Mouse (Mus musculus) liver, postnatal 0 days (tissue): Measurements from ENCODE around the gene Smndc1. TPM values are rescaled to one million over a fixed set of nuclear protein-coding genes. Genes with fewer than 3 reads are reported as not detected.
A peak's percentile ranks its signal among the peaks of the same experiment; 100 is the strongest.

Experiments used
- ATAC-seq: fragments of 200-750 bp; cut with Nextera tagmentation; 2 replicates; pipeline ENCODE4 v1.8.0; 2017; ENCODE audit warnings: mild to moderate bottlenecking, moderate library complexity
- DNase-seq: peaks from one replicate; pipeline ENCODE4 v3.0.0-alpha.2; 2016
- H3K27ac ChIP-seq: fragments of 300-500 bp; sonication (generic); 2 replicates; pipeline ENCODE4 v1.5.1; 2014; ENCODE audit warnings: antibody characterized with exemption, moderate library complexity, mild to moderate bottlenecking, low read depth
- H3K27me3 ChIP-seq: fragments of 300-500 bp; sonication (generic); 2 replicates; pipeline ENCODE4 v1.6.1; 2014; ENCODE audit warnings: low read length, control low read depth, mixed read lengths; ENCODE audit not compliant: insufficient read depth
- H3K36me3 ChIP-seq: fragments of 300-500 bp; sonication (generic); replicated peaks from 2 replicates; pipeline ENCODE4 v1.6.1; 2014; ENCODE audit warnings: mild to moderate bottlenecking, control low read depth, low read length, moderate library complexity, mixed read lengths; ENCODE audit not compliant: insufficient read depth
- H3K4me1 ChIP-seq: fragments of 300-500 bp; sonication (generic); 2 replicates; pipeline ENCODE4 v1.6.1; 2014; ENCODE audit warnings: antibody characterized with exemption, mild to moderate bottlenecking, control low read depth; ENCODE audit not compliant: insufficient read depth
- H3K4me2 ChIP-seq: fragments of 300-500 bp; sonication (generic); 2 replicates; pipeline ENCODE4 v1.6.1; 2014; ENCODE audit warnings: low read depth, mild to moderate bottlenecking, low read length, moderate library complexity, mixed read lengths
- H3K4me3 ChIP-seq: fragments of 300-500 bp; sonication (generic); 2 replicates; pipeline ENCODE4 v1.5.1; 2014; ENCODE audit warnings: low read depth, low read length
- H3K9ac ChIP-seq: fragments of 300-500 bp; sonication (generic); replicated peaks from 2 replicates; pipeline ENCODE4 v1.6.1; 2014; ENCODE audit warnings: mild to moderate bottlenecking, moderate library complexity
- H3K9me3 ChIP-seq: fragments of 300-500 bp; sonication (generic); 2 replicates; pipeline ENCODE4 v1.6.1; 2016; ENCODE audit warnings: mild to moderate bottlenecking, control low read depth, low read length, mixed read lengths
- CTCF ChIP-seq: sonication (generic); IDR thresholded peaks from 2 replicates; pipeline ENCODE4 v1.5.1; 2016; ENCODE audit warnings: antibody characterized with exemption, low read depth
- EP300 ChIP-seq: IDR thresholded peaks from 2 replicates; pipeline ENCODE4 v1.6.1; 2016; ENCODE audit warnings: antibody characterized with exemption, low read depth, mild to moderate bottlenecking
- WGBS: fragments of 180-500 bp; shearing (Covaris S2); extraction: QIAGEN DNeasy Blood & Tissue Kit; methylation state at CpG from one replicate; pipeline ENCODE4 v1.1.7; 2014; ENCODE audit not compliant: insufficient replicate concordance; 5-methylcytosine and 5-hydroxymethylcytosine counted together
- polyA plus RNA-seq: library from polyadenylated mRNA; unstranded; fragments of >200 nt; fragmentation: Nextera tagmentation; extraction: Ambion mirVana; gene quantifications from 2 replicates; pipeline ENCODE4 v1.2.1, GENCODE M21; 2015

The Smndc1 gene
- polyA plus RNA-seq, 1 experiment from 2014 or later = 18.9 TPM

DNA sequence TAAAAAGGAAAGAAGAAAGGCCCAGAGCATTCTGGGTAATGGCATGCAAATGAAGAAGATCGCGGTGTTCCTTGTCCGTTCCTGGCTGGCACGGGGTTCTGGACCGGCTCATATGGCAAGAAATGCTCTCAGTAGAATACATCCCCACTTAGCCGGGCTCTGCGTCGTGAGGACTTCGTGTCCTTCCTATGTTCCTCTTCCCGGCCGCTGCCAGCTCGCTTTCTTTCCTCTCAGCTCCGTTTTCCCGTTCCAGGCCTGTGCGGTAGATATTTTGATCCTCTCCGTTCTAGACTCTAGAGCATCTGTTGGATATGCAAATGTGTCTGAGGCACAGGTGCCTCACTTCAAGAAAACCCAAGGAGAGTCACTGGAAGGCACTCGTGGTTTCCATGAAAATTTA lies 24.8 kb upstream of the Smndc1 start:
- no peaks in the 10 kb centered on the region for H3K9me3 ChIP-seq
- WGBS = 88% methylated on average over 17 of the region's 17 CpGs
- TF ChIP-seq EP300 = no peak
- no peak overlapping the region for H3K27ac ChIP-seq
- no peak overlapping the region for H3K9ac ChIP-seq
- no peaks in the 10 kb centered on the region for H3K36me3 ChIP-seq
- H3K4me2 ChIP-seq = no peak overlapping the region
- peaks cover 4% of the 10 kb centered on the region; the same call in 1 of the 2 replicates for H3K4me1 ChIP-seq
- no peaks in the 10 kb centered on the region for H3K27me3 ChIP-seq
- DNase-seq (no peak), ATAC-seq (no peak)
- H3K4me3 ChIP-seq = no peak overlapping the region

DNA sequence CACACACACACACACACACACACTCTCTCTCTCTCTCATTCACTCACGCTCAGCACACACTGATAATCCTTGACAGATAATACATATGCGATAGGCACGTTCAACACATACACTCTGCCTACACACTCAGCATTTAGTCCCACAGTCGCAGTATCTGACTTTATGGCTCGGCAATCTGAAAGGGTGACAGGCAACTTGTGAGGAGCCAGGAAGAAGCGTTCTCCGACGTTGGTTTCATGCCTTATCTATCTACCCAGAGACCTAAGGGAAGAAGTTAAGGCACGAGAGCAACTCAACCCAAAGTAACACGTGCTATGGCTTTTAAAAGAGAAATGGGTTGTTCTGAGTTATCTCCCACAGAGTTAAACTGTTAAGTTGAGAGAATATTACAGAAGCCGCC lies 24.3 kb upstream of the Smndc1 start:
- Histone ChIP-seq H3K27me3 (no peaks in the 10 kb centered on the region), H3K9me3 (no peaks in the 10 kb centered on the region), H3K4me1 (peaks cover 4% of the 10 kb centered on the region; the same call in 1 of the 2 replicates), H3K27ac (no peak overlapping the region), H3K4me3 (no peak overlapping the region), H3K9ac (no peak overlapping the region), H3K36me3 (no peaks in the 10 kb centered on the region), H3K4me2 (no peak overlapping the region)
- TF ChIP-seq CTCF (no peak), EP300 (peak; percentile 17; the same call in 1 of the 2 replicates)
- ATAC-seq (no peak; the same call in 1 of the 2 replicates), DNase-seq (no peak)
- WGBS = 53% methylated on average over 11 of the region's 11 CpGs

DNA sequence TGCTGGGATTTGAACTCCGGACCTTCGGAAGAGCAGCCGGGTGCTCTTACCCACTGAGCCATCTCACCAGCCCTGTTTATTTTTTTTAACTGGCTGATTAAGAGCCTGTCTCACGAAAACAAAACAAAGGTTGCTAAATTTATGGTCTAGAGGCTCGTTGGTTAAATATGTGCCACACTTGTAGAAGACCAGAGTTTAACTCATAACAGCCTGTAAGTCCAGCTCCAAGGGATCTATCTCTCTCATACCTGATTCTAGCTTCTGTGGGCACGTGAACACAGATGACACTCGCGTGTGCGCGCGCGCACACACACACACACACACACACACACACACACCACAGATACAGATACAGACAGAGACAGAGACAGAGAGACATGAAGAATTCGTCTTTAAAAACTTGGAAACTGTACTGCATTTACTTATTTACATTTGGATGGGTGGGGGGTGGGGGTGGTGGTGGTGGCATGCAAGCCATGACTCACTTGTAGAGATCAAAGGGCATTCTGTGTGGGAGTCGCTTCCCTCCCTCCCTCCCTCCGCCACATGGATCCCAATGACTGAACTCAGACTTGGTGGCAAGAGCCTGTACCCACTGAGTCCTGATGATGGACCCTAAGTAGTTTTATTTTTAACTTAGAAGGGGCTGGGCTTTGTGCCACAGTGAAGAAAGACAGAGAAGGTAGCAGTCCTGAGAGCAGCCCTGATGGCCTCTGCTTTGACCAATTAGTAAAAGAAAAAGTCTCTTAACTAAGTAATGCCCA lies 23.4 kb upstream of the Smndc1 start:
- TF ChIP-seq EP300 (no peak), CTCF (no peak)
- peak; percentile 88 for ATAC-seq
- Histone ChIP-seq H3K27ac (no peak overlapping the region), H3K9me3 (no peaks in the 10 kb centered on the region), H3K4me2 (no peak overlapping the region), H3K36me3 (no peaks in the 10 kb centered on the region), H3K9ac (no peak overlapping the region), H3K4me3 (no peak overlapping the region), H3K4me1 (peaks cover 4% of the 10 kb centered on the region; the same call in 1 of the 2 replicates), H3K27me3 (no peaks in the 10 kb centered on the region)
- no peak for DNase-seq
- 78% methylated on average over 15 of the region's 15 CpGs for WGBS

DNA sequence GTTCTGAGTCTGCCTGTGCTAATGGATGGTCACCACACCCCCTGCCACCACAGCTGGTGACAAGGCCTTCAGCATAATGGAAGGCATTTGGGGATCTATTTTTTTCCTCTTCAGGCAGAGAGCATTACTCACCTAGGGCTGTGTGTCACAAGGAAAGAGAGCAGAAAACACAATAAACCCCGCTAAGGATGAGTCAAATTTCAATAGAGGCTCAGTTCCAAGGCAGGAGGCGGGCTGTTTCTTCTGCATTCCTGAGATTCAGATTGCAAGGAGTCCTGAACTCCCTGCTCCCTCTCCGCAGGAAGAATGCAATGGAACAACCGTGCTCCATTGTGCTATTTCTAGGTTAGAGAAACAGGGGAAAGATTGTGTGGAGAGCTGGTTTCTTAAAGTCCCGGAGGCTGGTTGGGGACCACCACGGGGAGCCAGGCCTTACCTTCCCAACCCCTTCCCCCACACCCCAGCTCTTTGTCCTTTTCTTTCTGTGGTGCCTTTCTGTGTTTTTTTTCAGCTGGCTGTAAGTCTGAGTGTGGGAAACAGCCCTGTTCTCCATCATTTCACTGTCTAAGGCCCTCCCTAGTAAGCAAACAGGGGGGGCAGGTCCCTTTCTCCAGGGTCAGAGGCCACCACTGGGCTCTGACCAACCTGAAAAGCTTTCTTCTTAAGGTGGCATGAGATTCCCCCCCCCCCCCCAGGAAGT lies 21.9 kb upstream of the Smndc1 start:
- no peak for DNase-seq
- Histone ChIP-seq H3K9ac (no peak overlapping the region), H3K9me3 (no peaks in the 10 kb centered on the region), H3K27ac (no peak overlapping the region), H3K36me3 (no peaks in the 10 kb centered on the region), H3K4me3 (no peak overlapping the region), H3K4me1 (peaks cover 4% of the 10 kb centered on the region; the same call in 1 of the 2 replicates), H3K27me3 (no peaks in the 10 kb centered on the region), H3K4me2 (no peak overlapping the region)
- no peak for ATAC-seq
- TF ChIP-seq EP300 = no peak
- no peak for TF ChIP-seq CTCF
- 66% methylated on average over 6 of the region's 6 CpGs for WGBS

DNA sequence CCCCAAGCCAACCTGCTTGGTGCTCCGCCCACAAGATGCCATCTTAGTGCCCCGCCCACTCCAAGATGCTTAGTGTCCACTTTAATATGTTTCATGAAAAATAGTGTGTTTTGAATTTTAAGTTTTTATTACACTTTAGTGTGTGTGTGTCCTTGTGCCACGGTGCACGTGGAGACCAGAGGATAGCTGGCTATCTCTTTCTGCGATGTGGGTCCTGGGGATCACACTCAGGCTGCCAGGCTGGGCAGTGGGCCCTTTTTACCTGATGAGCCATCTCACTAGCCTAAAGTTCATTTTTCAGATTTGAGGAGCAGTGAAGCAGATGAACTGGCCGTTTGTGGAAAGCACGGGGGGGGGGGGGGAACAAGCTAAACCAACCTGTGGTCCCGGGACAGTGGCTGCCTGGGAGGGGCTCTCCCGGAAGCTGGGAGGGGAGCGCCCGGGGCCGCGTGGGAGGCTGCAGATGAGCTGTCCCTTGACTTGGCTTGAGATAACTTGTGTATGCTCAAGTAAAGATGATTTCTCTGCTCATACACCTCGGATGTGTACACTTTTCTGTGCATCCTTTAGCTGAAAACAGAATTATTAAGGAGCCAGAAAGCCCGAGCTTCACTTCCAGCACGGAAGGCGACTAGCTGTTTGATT lies 19.4 kb upstream of the Smndc1 start:
- 57% methylated on average over 17 of the region's 17 CpGs for WGBS
- no peak overlapping the region for H3K4me3 ChIP-seq
- TF ChIP-seq EP300 (no peak), CTCF (no peak)
- no peaks in the 10 kb centered on the region for H3K27me3 ChIP-seq
- no peaks in the 10 kb centered on the region for H3K9me3 ChIP-seq
- H3K27ac ChIP-seq = no peak overlapping the region
- H3K4me1 ChIP-seq = peaks cover 10% of the 10 kb centered on the region
- DNase-seq (no peak), ATAC-seq (no peak)
- H3K9ac ChIP-seq = no peak overlapping the region
- no peak overlapping the region for H3K4me2 ChIP-seq
- H3K36me3 ChIP-seq = no peaks in the 10 kb centered on the region

DNA sequence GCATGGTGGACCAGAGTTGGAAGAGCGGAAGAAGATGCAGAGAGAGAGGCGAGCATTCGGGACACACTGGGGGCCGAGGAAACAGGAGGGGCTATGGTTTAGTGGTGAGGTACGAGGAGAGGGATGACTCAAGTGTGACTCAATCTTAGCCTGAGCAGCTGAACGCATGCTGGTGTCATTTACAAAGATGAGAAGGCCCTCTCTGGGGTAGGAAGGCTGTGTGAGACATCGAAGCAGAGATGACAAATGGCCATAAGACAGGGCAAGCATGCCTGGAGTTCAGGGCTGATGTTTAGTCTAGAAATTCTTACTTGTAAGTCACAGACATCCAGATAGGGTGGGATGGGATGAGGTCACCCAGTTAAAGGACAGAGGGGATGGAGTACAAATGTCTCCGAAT lies 18.0 kb upstream of the Smndc1 start:
- Histone ChIP-seq H3K4me3 (no peak overlapping the region), H3K4me1 (peaks cover 6% of the 10 kb centered on the region), H3K9ac (no peak overlapping the region), H3K9me3 (no peaks in the 10 kb centered on the region), H3K4me2 (no peak overlapping the region), H3K27me3 (no peaks in the 10 kb centered on the region), H3K36me3 (no peaks in the 10 kb centered on the region), H3K27ac (no peak overlapping the region)
- TF ChIP-seq CTCF (no peak), EP300 (no peak)
- WGBS = 85% methylated on average over 8 of the region's 8 CpGs
- no peak for ATAC-seq
- DNase-seq = no peak
